Mouse (Mus musculus): ENCODE results near the gene Itga9. TPM values are rescaled to one million over a fixed set of nuclear protein-coding genes. Genes with fewer than 3 reads are reported as not detected.

Itga9 gene
- polyA plus RNA-seq, 1 experiment from 2014 or later: 6.6 TPM

DNA sequence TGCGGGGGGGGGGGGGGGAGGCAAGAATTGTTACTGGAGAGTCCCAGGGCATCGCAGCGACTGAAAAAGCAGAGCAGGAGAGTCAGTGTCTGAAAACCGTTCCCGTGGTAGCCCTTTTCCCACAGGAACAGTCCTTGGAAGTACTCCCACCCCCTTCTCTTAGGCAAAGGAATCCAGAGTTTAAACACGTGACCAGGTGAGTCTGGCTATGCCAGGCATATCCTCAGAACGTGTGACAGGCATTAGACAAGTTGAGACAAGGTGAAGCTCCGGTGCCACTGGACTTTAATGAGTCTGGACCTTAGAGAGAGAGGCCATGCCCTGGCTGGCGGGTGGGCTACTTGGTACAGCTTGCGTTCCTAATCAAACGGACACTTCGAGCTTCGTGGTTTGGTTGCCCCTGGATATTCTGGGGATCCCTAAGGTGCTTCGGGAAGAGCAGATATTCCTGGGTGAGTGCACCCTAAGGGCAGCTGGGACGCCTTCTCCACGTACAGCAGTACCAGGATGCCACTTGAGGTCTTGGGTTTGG is 318.1 kb downstream of the Itga9 start:
- peaks cover 37% of the 10 kb centered on the region for H3K4me1 ChIP-seq
- H3K4me2 ChIP-seq: peak overlapping the region; percentile 99
- 23% methylated on average over 16 of the region's 16 CpGs for WGBS (ENCODE audit: insufficient replicate concordance)
- H3K27me3 ChIP-seq (replicated peaks): peaks cover 11% of the 10 kb centered on the region; the same call in 1 of the 2 replicates
- H3K27ac ChIP-seq: peak overlapping the region; percentile 46; the same call in 1 of the 2 replicates
- H3K9me3 ChIP-seq (replicated peaks): no peaks in the 10 kb centered on the region
- peak overlapping the region; percentile 73 for H3K4me3 ChIP-seq
- H3K9ac ChIP-seq: peak overlapping the region; percentile 84
- no peaks in the 10 kb centered on the region for H3K36me3 ChIP-seq
- no peak for ATAC-seq

DNA sequence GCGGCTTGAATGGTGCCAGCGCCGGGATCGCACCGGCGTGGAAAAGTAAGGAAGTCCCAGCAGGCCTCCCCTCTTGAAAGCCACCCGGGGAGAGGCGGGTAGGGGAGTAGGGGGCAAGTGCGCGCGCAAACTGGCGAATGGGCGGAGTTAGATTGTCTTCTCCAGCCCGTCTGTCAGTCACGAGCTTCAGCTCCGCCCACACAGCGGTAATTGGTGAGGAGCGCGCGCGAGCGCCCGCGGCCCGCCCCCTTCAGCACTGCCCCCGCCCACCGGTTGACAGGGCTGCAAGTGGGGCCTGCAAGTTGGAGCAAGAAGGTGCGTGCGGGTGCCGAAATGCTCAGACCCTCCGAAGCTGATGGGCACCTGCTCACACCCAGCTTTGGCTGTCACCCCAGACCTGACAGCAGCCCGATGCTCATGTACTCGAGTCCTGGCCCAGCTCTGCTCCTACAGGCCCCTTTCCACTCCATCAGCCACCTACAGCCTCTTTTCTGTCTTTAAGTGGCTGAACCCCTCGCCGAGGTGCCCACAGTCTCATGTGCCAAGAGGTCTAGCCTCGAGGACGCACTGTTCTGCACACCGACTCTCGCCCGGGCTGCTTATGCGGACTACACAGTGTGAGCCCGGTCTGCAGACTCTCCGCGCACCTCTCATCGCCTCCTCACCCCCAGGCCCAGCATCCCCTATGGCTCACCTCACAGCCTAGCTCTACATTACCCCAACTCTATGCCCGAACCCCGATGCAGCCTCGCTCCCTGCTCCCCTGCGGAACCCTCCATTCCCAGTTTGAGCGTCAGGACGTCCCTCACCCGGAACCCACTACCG is 319.0 kb downstream of the Itga9 start:
- Histone ChIP-seq H3K27me3 (replicated peaks) (peaks cover 7% of the 10 kb centered on the region; the same call in 1 of the 2 replicates), H3K4me2 (peak overlapping the region; percentile 99), H3K27ac (peak overlapping the region; percentile 86), H3K36me3 (no peaks in the 10 kb centered on the region), H3K4me3 (peak overlapping the region; percentile 73), H3K9me3 (replicated peaks) (no peaks in the 10 kb centered on the region), H3K4me1 (peaks cover 37% of the 10 kb centered on the region), H3K9ac (peak overlapping the region; percentile 84)
- WGBS (ENCODE audit: insufficient replicate concordance): under 1% methylated on average over 53 of the region's 53 CpGs
- ATAC-seq: peak; percentile 89

DNA sequence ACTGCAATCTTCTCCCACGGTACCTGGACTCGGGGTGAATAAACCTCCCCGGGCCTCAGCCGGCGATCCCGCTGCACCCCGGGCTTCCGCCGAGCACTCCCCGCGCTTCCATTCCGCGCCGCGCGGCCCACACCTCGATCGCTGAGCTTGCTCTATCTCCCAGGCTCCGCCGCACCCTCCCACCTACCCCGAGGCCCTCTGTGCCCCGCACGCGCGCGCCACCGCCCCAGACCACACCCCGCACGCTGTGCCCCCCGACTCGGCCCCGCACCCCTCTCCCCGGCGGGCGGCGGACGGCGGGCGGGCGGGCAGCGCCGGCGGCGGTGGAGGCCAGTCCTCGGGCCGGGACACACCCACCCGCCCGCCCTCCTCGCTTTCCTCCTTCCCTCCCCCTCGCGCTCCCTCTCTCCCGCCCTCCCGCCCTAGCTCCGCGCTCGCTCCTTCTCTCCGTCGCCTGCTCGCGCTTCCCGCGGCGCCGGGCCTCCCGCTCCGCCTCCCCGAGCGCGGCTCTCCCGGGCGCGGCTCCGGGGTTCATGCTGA is 319.7 kb downstream of the Itga9 start, which contains the start of gene Ctdspl:
Ctdspl (plus strand) TSS at position 343 of the 540 bp plus-strand sequence.
- H3K9ac ChIP-seq: peak within 1 kb of the TSS; percentile 84
- H3K4me1 ChIP-seq: peaks cover 37% of the 10 kb centered on the region
- peaks cover 7% of the 10 kb centered on the region; the same call in 1 of the 2 replicates for H3K27me3 ChIP-seq (replicated peaks)
- ATAC-seq: peak; percentile 72
- WGBS (ENCODE audit: insufficient replicate concordance): under 1% methylated on average over 46 of the region's 73 CpGs
- H3K4me2 ChIP-seq: peak within 1 kb of the TSS; percentile 99
- H3K27ac ChIP-seq: peak within 1 kb of the TSS; percentile 86
- H3K36me3 ChIP-seq: no peaks in the 10 kb centered on the region
- H3K4me3 ChIP-seq: peak within 1 kb of the TSS; percentile 73
- H3K9me3 ChIP-seq (replicated peaks): no peaks in the 10 kb centered on the region

- WGBS (ENCODE audit: insufficient replicate concordance): 3% methylated on average over 39 of the region's 68 CpGs
- Histone ChIP-seq H3K4me3 (peak overlapping the region; percentile 73), H3K4me2 (peak overlapping the region; percentile 99), H3K36me3 (no peaks in the 10 kb centered on the region), H3K27ac (peak overlapping the region; percentile 86), H3K9ac (peak overlapping the region; percentile 84), H3K4me1 (peaks cover 37% of the 10 kb centered on the region), H3K9me3 (replicated peaks) (no peaks in the 10 kb centered on the region), H3K27me3 (replicated peaks) (peaks cover 7% of the 10 kb centered on the region; the same call in 1 of the 2 replicates)
- 0 out of 2 replicates have a peak, but pooled peaks have one; percentile 11 for ATAC-seq
These were observed 320.3 kb downstream of the Itga9 start for GRCm38 (mm10) chr9:118926688-118927321.

GRCm38 (mm10) chr9:118927501-118927900 is 321.0 kb downstream of the Itga9 start:
- peaks cover 37% of the 10 kb centered on the region for H3K4me1 ChIP-seq
- H3K27ac ChIP-seq: no peak overlapping the region
- ATAC-seq: no peak
- peak overlapping the region; percentile 73 for H3K4me3 ChIP-seq
- peak overlapping the region; percentile 99 for H3K4me2 ChIP-seq
- no peaks in the 10 kb centered on the region for H3K36me3 ChIP-seq
- no peaks in the 10 kb centered on the region for H3K9me3 ChIP-seq (replicated peaks)
- 33% methylated on average over 8 of the region's 8 CpGs for WGBS (ENCODE audit: insufficient replicate concordance)
- H3K27me3 ChIP-seq (replicated peaks): peaks cover 4% of the 10 kb centered on the region; the same call in 1 of the 2 replicates
- peak overlapping the region; percentile 84; the same call in 1 of the 2 replicates for H3K9ac ChIP-seq

DNA sequence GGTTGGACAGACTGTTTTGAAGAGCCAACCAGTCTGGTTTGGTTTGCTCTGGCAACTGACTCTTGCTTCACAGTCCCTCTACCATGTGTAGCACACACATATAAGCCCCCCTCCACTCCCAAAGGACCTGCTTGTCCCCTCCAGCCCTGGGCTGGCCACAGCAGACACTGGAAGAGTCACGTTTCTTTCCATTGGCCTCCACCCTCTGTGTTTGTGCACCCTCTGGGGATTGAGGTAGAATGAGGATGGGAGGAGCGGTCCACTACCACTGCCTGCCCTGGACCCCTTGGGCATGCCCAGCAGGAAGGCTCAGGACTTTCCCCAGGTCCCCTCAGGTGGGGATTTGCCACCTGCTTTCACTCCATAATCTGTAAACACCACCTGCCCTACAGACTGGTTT is 321.5 kb downstream of the Itga9 start:
- Histone ChIP-seq H3K27ac (no peak overlapping the region), H3K27me3 (replicated peaks) (peaks cover 3% of the 10 kb centered on the region; the same call in 1 of the 2 replicates), H3K4me1 (peaks cover 37% of the 10 kb centered on the region), H3K36me3 (no peaks in the 10 kb centered on the region), H3K4me3 (peak overlapping the region; percentile 73; the same call in 1 of the 2 replicates), H3K9ac (no peak overlapping the region), H3K4me2 (peak overlapping the region; percentile 99), H3K9me3 (replicated peaks) (no peaks in the 10 kb centered on the region)
- WGBS (ENCODE audit: insufficient replicate concordance): 48% methylated on average over 2 of the region's 2 CpGs
- ATAC-seq: no peak

- Histone ChIP-seq H3K4me2 (peak overlapping the region; percentile 99), H3K4me1 (peaks cover 37% of the 10 kb centered on the region), H3K36me3 (no peaks in the 10 kb centered on the region), H3K9ac (no peak overlapping the region), H3K9me3 (replicated peaks) (no peaks in the 10 kb centered on the region), H3K27ac (no peak overlapping the region), H3K27me3 (replicated peaks) (peaks cover 3% of the 10 kb centered on the region; the same call in 1 of the 2 replicates), H3K4me3 (no peak overlapping the region)
- 53% methylated on average over 7 of the region's 7 CpGs for WGBS (ENCODE audit: insufficient replicate concordance)
- ATAC-seq: no peak
These were observed 322.2 kb downstream of the Itga9 start for GRCm38 (mm10) chr9:118928656-118929055.

GRCm38 (mm10) chr9:118930611-118931010 is 324.1 kb downstream of the Itga9 start:
- Histone ChIP-seq H3K27ac (no peak overlapping the region), H3K9me3 (replicated peaks) (no peaks in the 10 kb centered on the region), H3K4me3 (no peak overlapping the region), H3K4me1 (peaks cover 27% of the 10 kb centered on the region), H3K9ac (no peak overlapping the region), H3K36me3 (no peaks in the 10 kb centered on the region), H3K4me2 (no peak overlapping the region), H3K27me3 (replicated peaks) (no peaks in the 10 kb centered on the region)
- 62% methylated on average over 9 of the region's 9 CpGs for WGBS (ENCODE audit: insufficient replicate concordance)
- no peak for ATAC-seq

DNA sequence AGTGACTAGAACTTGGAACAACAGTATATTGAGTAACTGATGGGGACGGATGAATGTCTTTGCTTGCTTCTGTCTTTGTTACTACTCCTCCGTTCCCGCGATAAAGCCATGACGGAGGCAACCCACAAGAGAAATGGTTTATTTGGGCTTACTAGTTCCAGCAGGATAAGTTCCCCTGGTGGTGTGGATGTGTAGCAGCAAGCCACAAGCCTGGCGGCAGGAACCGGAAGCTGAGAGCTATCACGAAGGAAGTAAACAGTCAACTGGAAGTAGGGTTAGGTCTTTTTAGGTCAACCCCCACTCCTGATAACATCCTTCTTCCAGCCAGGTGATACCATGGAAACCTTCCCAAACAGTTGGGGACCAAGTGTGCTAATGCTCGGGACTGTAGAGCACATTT is 327.3 kb downstream of the Itga9 start:
- ATAC-seq: no peak
- no peaks in the 10 kb centered on the region for H3K27me3 ChIP-seq (replicated peaks)
- WGBS (ENCODE audit: insufficient replicate concordance): 73% methylated on average over 9 of the region's 9 CpGs

GRCm38 (mm10) chr9:118934319-118934718 is 327.8 kb downstream of the Itga9 start:
- H3K4me1 ChIP-seq: peaks cover 12% of the 10 kb centered on the region
- no peak overlapping the region for H3K4me3 ChIP-seq
- no peak overlapping the region for H3K9ac ChIP-seq
- no peak overlapping the region for H3K4me2 ChIP-seq
- 80% methylated on average over 12 of the region's 12 CpGs for WGBS (ENCODE audit: insufficient replicate concordance)
- H3K27me3 ChIP-seq (replicated peaks): no peaks in the 10 kb centered on the region
- no peak for ATAC-seq
- no peaks in the 10 kb centered on the region for H3K36me3 ChIP-seq
- H3K9me3 ChIP-seq (replicated peaks): no peaks in the 10 kb centered on the region
- H3K27ac ChIP-seq: no peak overlapping the region

More for the DNA sequence above, 327.3 kb downstream of the Itga9 start:
- no peaks in the 10 kb centered on the region for H3K36me3 ChIP-seq
- H3K4me1 ChIP-seq: peaks cover 10% of the 10 kb centered on the region
- no peaks in the 10 kb centered on the region for H3K9me3 ChIP-seq (replicated peaks)
- H3K4me2 ChIP-seq: no peak overlapping the region
- H3K4me3 ChIP-seq: no peak overlapping the region
- H3K27ac ChIP-seq: no peak overlapping the region
- H3K9ac ChIP-seq: no peak overlapping the region

DNA sequence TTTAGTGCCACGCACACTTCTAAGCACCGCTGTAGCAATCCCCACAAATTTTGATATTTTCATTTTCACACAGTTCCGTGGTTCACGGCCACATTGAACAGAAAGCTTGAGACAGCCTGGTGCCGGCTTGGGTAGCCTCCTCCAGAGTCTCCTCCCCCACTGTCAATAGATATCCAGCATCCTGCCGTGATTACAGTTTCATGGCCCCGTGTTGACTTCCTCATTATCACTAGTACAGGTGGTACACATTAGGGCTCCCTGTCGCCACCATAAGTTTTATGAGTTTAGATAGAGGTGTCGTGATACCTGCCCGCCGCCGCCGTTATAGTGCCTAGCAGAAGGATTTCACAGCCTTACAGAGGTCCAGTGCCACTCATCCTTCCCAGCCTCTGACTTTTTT is 328.6 kb downstream of the Itga9 start:
- H3K9ac ChIP-seq: no peak overlapping the region
- no peaks in the 10 kb centered on the region for H3K27me3 ChIP-seq (replicated peaks)
- H3K36me3 ChIP-seq: no peaks in the 10 kb centered on the region
- H3K4me1 ChIP-seq: peaks cover 19% of the 10 kb centered on the region
- ATAC-seq: no peak
- 73% methylated on average over 13 of the region's 13 CpGs for WGBS (ENCODE audit: insufficient replicate concordance)
- no peaks in the 10 kb centered on the region for H3K9me3 ChIP-seq (replicated peaks)
- H3K4me2 ChIP-seq: no peak overlapping the region
- no peak overlapping the region for H3K4me3 ChIP-seq
- no peak overlapping the region for H3K27ac ChIP-seq
